Mouse (Mus musculus) stomach, embryonic 14.5 days (tissue): ENCODE measurements around the gene Timm13. TPM values are rescaled to one million over a fixed set of nuclear protein-coding genes. Genes with fewer than 3 reads are reported as not detected.

Source experiments
- ATAC-seq: fragments of 200-750 bp; cut with Nextera tagmentation; 2 replicates; pipeline ENCODE4 v1.8.0; 2017; ENCODE audit warnings: low read depth, moderate TSS enrichment; ENCODE audit not compliant: insufficient number of reproducible peaks, insufficient read depth, low FRiP score
- H3K27ac ChIP-seq: fragments of 300-500 bp; sonication (generic); 2 replicates; pipeline ENCODE4 v1.5.1; 2014; ENCODE audit warnings: mild to moderate bottlenecking, low read length, moderate library complexity, mixed read lengths
- H3K27me3 ChIP-seq: fragments of 300-500 bp; sonication (generic); 2 replicates; pipeline ENCODE4 v1.6.1; 2014; ENCODE audit warnings: low read length, control low read depth, mixed read lengths; ENCODE audit not compliant: control insufficient read depth, insufficient read depth
- H3K36me3 ChIP-seq: fragments of 300-500 bp; sonication (generic); 2 replicates; pipeline ENCODE4 v1.6.1; 2014; ENCODE audit warnings: mild to moderate bottlenecking, control low read depth, low read length, moderate library complexity, mixed read lengths; ENCODE audit not compliant: control insufficient read depth, insufficient read depth
- H3K4me1 ChIP-seq: fragments of 300-500 bp; sonication (generic); 2 replicates; pipeline ENCODE4 v1.6.1; 2014; ENCODE audit warnings: low read length, control low read depth, mixed read lengths; ENCODE audit not compliant: control insufficient read depth, insufficient read depth
- H3K4me2 ChIP-seq: fragments of 300-500 bp; sonication (generic); replicated peaks from 2 replicates; pipeline ENCODE4 v1.6.1; 2014; ENCODE audit warnings: low read depth, low read length, control low read depth
- H3K4me3 ChIP-seq: fragments of 300-500 bp; sonication (generic); 2 replicates; pipeline ENCODE4 v1.5.1; 2014; ENCODE audit warnings: low read depth, low read length, control low read depth
- H3K9ac ChIP-seq: fragments of 300-500 bp; sonication (generic); replicated peaks from 2 replicates; pipeline ENCODE4 v1.6.1; 2014; ENCODE audit warnings: low read depth, mild to moderate bottlenecking, control low read depth, low read length, moderate library complexity, mixed read lengths
- H3K9me3 ChIP-seq: fragments of 300-500 bp; sonication (generic); 2 replicates; pipeline ENCODE4 v1.6.1; 2016; ENCODE audit warnings: low read depth, low read length, control low read depth; ENCODE audit not compliant: control insufficient read depth
- WGBS: fragments of 180-500 bp; shearing (Covaris S2); extraction: QIAGEN DNeasy Blood & Tissue Kit; methylation state at CpG from one replicate; pipeline ENCODE4 v1.1.7; 2014; 5-methylcytosine and 5-hydroxymethylcytosine counted together
- polyA plus RNA-seq: library from polyadenylated mRNA; unstranded; fragments of >200 nt; fragmentation: Nextera tagmentation; extraction: Ambion mirVana; gene quantifications from 2 replicates; pipeline ENCODE4 v1.2.1, GENCODE M21; 2014

Timm13 gene
- polyA plus RNA-seq, 1 experiment from 2014 or later = 340 TPM

- peaks cover 45% of the 10 kb centered on the region for H3K36me3 ChIP-seq
- no peaks in the 10 kb centered on the region for H3K27me3 ChIP-seq
- peaks cover 7% of the 10 kb centered on the region for H3K4me1 ChIP-seq
- H3K9me3 ChIP-seq = no peaks in the 10 kb centered on the region
- ATAC-seq = no peak
- H3K4me3 ChIP-seq = no peak overlapping the region
- 90% methylated on average over 28 of the region's 28 CpGs for WGBS
- no peak overlapping the region for H3K4me2 ChIP-seq
- no peak overlapping the region for H3K27ac ChIP-seq
- no peak overlapping the region for H3K9ac ChIP-seq
These were observed 3.4 kb upstream of the Timm13 start for GRCm38 (mm10) chr10:80904004-80904693.

GRCm38 (mm10) chr10:80903282-80903681 is 2.5 kb upstream of the Timm13 start:
- H3K9me3 ChIP-seq = no peaks in the 10 kb centered on the region
- H3K9ac ChIP-seq = no peak overlapping the region
- no peak overlapping the region for H3K4me3 ChIP-seq
- H3K27ac ChIP-seq = no peak overlapping the region
- H3K27me3 ChIP-seq = no peaks in the 10 kb centered on the region
- WGBS = 90% methylated on average over 10 of the region's 10 CpGs
- H3K4me2 ChIP-seq = no peak overlapping the region
- peaks cover 43% of the 10 kb centered on the region for H3K36me3 ChIP-seq
- peaks cover 7% of the 10 kb centered on the region for H3K4me1 ChIP-seq
- no peak for ATAC-seq

GRCm38 (mm10) chr10:80902273-80902940 is 1.6 kb upstream of the Timm13 start:
- 91% methylated on average over 9 of the region's 9 CpGs for WGBS
- H3K4me1 ChIP-seq = peaks cover 7% of the 10 kb centered on the region
- no peak overlapping the region for H3K27ac ChIP-seq
- H3K9ac ChIP-seq = no peak overlapping the region
- H3K4me2 ChIP-seq = no peak overlapping the region
- no peak overlapping the region for H3K4me3 ChIP-seq
- no peaks in the 10 kb centered on the region for H3K9me3 ChIP-seq
- ATAC-seq = no peak
- H3K36me3 ChIP-seq = peaks cover 34% of the 10 kb centered on the region
- no peaks in the 10 kb centered on the region for H3K27me3 ChIP-seq

- Histone ChIP-seq H3K36me3 (peaks cover 31% of the 10 kb centered on the region), H3K27me3 (no peaks in the 10 kb centered on the region), H3K9ac (no peak overlapping the region; the same call in 1 of the 2 replicates), H3K4me2 (peak overlapping the region; percentile 30), H3K9me3 (no peaks in the 10 kb centered on the region), H3K4me3 (0 out of 2 replicates have a peak overlapping the region, but pooled peaks have one; percentile 3), H3K27ac (peak overlapping the region; percentile 39; the same call in 1 of the 2 replicates), H3K4me1 (peaks cover 7% of the 10 kb centered on the region)
- ATAC-seq = no peak
- WGBS = 87% methylated on average over 19 of the region's 19 CpGs
These were observed 872 bp upstream of the Timm13 start for GRCm38 (mm10) chr10:80901409-80902272.

GRCm38 (mm10) chr10:80899591-80900317 is 1.0 kb downstream of the Timm13 start:
- peak overlapping the region; percentile 73 for H3K4me3 ChIP-seq
- peaks cover 28% of the 10 kb centered on the region for H3K36me3 ChIP-seq
- no peak overlapping the region for H3K27ac ChIP-seq
- H3K4me1 ChIP-seq = peaks cover 7% of the 10 kb centered on the region
- H3K27me3 ChIP-seq = no peaks in the 10 kb centered on the region
- H3K9ac ChIP-seq = peak overlapping the region; percentile 78
- ATAC-seq = no peak
- WGBS = 14% methylated on average over 25 of the region's 25 CpGs
- peak overlapping the region; percentile 97 for H3K4me2 ChIP-seq
- no peaks in the 10 kb centered on the region for H3K9me3 ChIP-seq

- peak overlapping the region; percentile 97; the same call in 1 of the 2 replicates for H3K4me2 ChIP-seq
- ATAC-seq = no peak
- H3K4me3 ChIP-seq = no peak overlapping the region
- no peak overlapping the region for H3K9ac ChIP-seq
- no peak overlapping the region for H3K27ac ChIP-seq
- peaks cover 7% of the 10 kb centered on the region for H3K4me1 ChIP-seq
- no peaks in the 10 kb centered on the region for H3K27me3 ChIP-seq
- H3K9me3 ChIP-seq = no peaks in the 10 kb centered on the region
- 88% methylated on average over 8 of the region's 8 CpGs for WGBS
- H3K36me3 ChIP-seq = peaks cover 21% of the 10 kb centered on the region
These were observed 1.7 kb downstream of the Timm13 start for GRCm38 (mm10) chr10:80899074-80899473.

GRCm38 (mm10) chr10:80897861-80898510 is 2.8 kb downstream of the Timm13 start:
- 32% methylated on average over 41 of the region's 41 CpGs for WGBS
- Histone ChIP-seq H3K9me3 (no peaks in the 10 kb centered on the region), H3K4me3 (no peak overlapping the region), H3K27me3 (no peaks in the 10 kb centered on the region), H3K4me1 (peaks cover 7% of the 10 kb centered on the region), H3K27ac (no peak overlapping the region), H3K36me3 (peaks cover 11% of the 10 kb centered on the region), H3K4me2 (peak overlapping the region; percentile 18), H3K9ac (no peak overlapping the region; the same call in 1 of the 2 replicates)
- ATAC-seq = no peak
